Mouse (Mus musculus): ENCODE data around the gene Sigirr.
A peak's percentile ranks its signal among the peaks of the same experiment; 100 is the strongest.

- 0 out of 2 replicates have a peak, but pooled peaks have one; percentile 50 for TF ChIP-seq EP300 (IDR thresholded peaks at IDR 0.05; ENCODE audit: insufficient read depth, low read depth, low read length)
- no peak for TF ChIP-seq CTCF (IDR thresholded peaks at IDR 0.05; ENCODE audit: low read depth, low read length)
These were observed 57.8 kb downstream of the Sigirr start for GRCm38 (mm10) chr7:141042539-141042938.
